Mouse (Mus musculus) intestine, postnatal 0 days (tissue): Measurements from ENCODE around the gene Tspan3. TPM values are rescaled to one million over a fixed set of nuclear protein-coding genes. Genes with fewer than 3 reads are reported as not detected.

Experiments
- ATAC-seq: fragments of 200-750 bp; cut with Nextera tagmentation; 2 replicates; pipeline ENCODE4 v1.8.0; 2017; ENCODE audit warnings: mild to moderate bottlenecking, moderate TSS enrichment, moderate library complexity
- H3K27ac ChIP-seq: fragments of 300-500 bp; sonication (generic); 2 replicates; pipeline ENCODE4 v1.5.1; 2014; ENCODE audit warnings: mild to moderate bottlenecking, low read depth, low read length, moderate library complexity
- H3K27me3 ChIP-seq: fragments of 300-500 bp; sonication (generic); replicated peaks from 2 replicates; pipeline ENCODE4 v1.6.1; 2014; ENCODE audit warnings: low read length, mixed read lengths; ENCODE audit not compliant: control insufficient read depth, insufficient read depth
- H3K36me3 ChIP-seq: fragments of 300-500 bp; sonication (generic); 2 replicates; pipeline ENCODE4 v1.6.1; 2014; ENCODE audit warnings: mild to moderate bottlenecking, moderate library complexity; ENCODE audit not compliant: control insufficient read depth, insufficient read depth
- H3K4me1 ChIP-seq: fragments of 300-500 bp; sonication (generic); replicated peaks from 2 replicates; pipeline ENCODE4 v1.6.1; 2014; ENCODE audit warnings: antibody characterized with exemption, low read length, mixed read lengths; ENCODE audit not compliant: control insufficient read depth, insufficient read depth
- H3K4me2 ChIP-seq: fragments of 300-500 bp; sonication (generic); replicated peaks from 2 replicates; pipeline ENCODE4 v1.6.1; 2014; ENCODE audit warnings: low read depth, mild to moderate bottlenecking, moderate library complexity
- H3K4me3 ChIP-seq: fragments of 300-500 bp; sonication (generic); 2 replicates; pipeline ENCODE4 v1.5.1; 2014; ENCODE audit warnings: low read depth, low read length
- H3K9ac ChIP-seq: fragments of 300-500 bp; sonication (generic); 2 replicates; pipeline ENCODE4 v1.6.1; 2014; ENCODE audit warnings: mild to moderate bottlenecking, low read depth, low read length
- H3K9me3 ChIP-seq: fragments of 300-500 bp; sonication (generic); 2 replicates; pipeline ENCODE4 v1.6.1; 2016; ENCODE audit warnings: mixed run types; ENCODE audit not compliant: control insufficient read depth
- CTCF ChIP-seq: sonication (generic); IDR thresholded peaks from 2 replicates; pipeline ENCODE4 v1.5.1; 2016; ENCODE audit warnings: low read depth, mild to moderate bottlenecking, control low read depth, antibody characterized with exemption, moderate library complexity
- WGBS: fragments of 180-500 bp; shearing (Covaris S2); extraction: QIAGEN DNeasy Blood & Tissue Kit; methylation state at CpG from one replicate; pipeline ENCODE4 v1.1.7; 2014; 5-methylcytosine and 5-hydroxymethylcytosine counted together
- polyA plus RNA-seq: library from polyadenylated mRNA; unstranded; fragments of >200 nt; fragmentation: Nextera tagmentation; extraction: Ambion mirVana; gene quantifications from 2 replicates; pipeline ENCODE4 v1.2.1, GENCODE M21; 2015

Tspan3 gene
- polyA plus RNA-seq, 1 experiment from 2014 or later, result 230 TPM

DNA sequence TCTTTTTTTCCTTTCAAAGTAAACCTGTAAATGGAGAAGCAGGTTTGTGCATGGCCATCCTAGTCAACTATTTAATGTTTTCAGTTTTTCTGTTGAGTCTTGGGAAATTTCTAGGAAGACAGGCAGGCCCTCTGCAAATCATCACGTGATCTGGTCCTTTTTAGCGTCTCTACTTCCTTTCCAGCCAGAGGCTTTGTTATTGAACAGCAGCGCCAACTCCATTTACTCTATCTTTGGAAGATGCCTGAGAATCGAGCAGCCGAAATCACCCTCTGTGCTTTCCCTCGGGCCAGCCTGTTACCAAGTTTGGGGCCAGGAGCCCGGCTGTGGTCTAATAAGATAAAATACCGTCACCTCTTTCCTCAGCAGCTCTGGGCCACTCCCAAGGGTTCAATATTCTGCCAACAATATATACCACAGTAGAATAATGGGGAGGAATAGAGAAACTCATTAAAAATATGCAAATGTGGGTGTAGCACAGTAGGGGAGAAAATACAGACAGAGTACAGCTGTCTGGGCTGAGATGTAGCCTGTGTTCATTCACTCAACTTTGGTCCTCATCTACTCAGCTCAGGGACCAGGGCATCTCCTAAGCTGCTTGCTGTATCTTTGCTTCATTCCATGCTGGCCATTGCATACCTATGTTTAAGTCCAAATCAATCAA is 15.0 kb upstream of the Tspan3 start:
- H3K9me3 ChIP-seq, result no peaks in the 10 kb centered on the region
- no peaks in the 10 kb centered on the region for H3K4me1 ChIP-seq
- 42% methylated on average over 8 of the region's 8 CpGs for WGBS
- ATAC-seq, result no peak
- no peak overlapping the region for H3K9ac ChIP-seq
- no peak overlapping the region for H3K27ac ChIP-seq
- H3K36me3 ChIP-seq, result no peaks in the 10 kb centered on the region
- no peaks in the 10 kb centered on the region for H3K27me3 ChIP-seq
- no peak overlapping the region for H3K4me3 ChIP-seq
- H3K4me2 ChIP-seq, result 0 out of 2 replicates have a peak overlapping the region, but pooled peaks have one; percentile 2
- TF ChIP-seq CTCF, result no peak

- H3K27me3 ChIP-seq, result no peaks in the 10 kb centered on the region
- 0 out of 2 replicates have a peak overlapping the region, but pooled peaks have one; percentile 4 for H3K4me2 ChIP-seq
- H3K9ac ChIP-seq, result no peak overlapping the region
- no peak overlapping the region for H3K27ac ChIP-seq
- ATAC-seq, result peak; percentile 43; the same call in 1 of the 2 replicates
- no peaks in the 10 kb centered on the region for H3K4me1 ChIP-seq
- no peaks in the 10 kb centered on the region for H3K36me3 ChIP-seq
- H3K9me3 ChIP-seq, result no peaks in the 10 kb centered on the region
- no peak overlapping the region for H3K4me3 ChIP-seq
- WGBS, result 55% methylated on average over 6 of the region's 6 CpGs
- peak; percentile 63 for TF ChIP-seq CTCF
Measured at GRCm38 (mm10) chr9:56179416-56180117, 14.3 kb upstream of the Tspan3 start.

- Histone ChIP-seq H3K9me3 (no peaks in the 10 kb centered on the region), H3K27ac (no peak overlapping the region), H3K36me3 (no peaks in the 10 kb centered on the region), H3K4me2 (no peak overlapping the region), H3K4me3 (no peak overlapping the region), H3K27me3 (no peaks in the 10 kb centered on the region), H3K4me1 (no peaks in the 10 kb centered on the region), H3K9ac (no peak overlapping the region)
- no peak for TF ChIP-seq CTCF
- ATAC-seq, result no peak
- 86% methylated on average over 4 of the region's 4 CpGs for WGBS
Measured at GRCm38 (mm10) chr9:56177354-56177753, 12.1 kb upstream of the Tspan3 start.

DNA sequence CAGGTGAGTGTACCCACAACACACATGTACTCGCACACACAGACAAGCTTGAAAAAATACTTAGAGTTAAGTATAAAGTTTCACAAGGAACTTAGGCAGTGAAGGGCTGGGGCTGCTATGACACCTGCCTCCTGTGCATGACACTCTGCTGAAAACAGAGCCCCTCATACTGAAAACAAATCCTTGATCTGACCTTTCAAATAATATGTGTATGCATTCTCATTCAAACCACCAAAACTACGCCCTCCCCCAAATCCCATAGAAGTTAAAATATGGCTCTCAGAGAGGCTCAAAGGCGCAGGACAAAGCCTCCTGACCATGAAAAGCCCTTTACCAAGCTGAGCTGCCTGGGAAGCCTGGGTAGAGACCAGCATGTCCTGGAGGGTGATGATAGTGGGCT is 10.0 kb upstream of the Tspan3 start:
- Histone ChIP-seq H3K9me3 (no peaks in the 10 kb centered on the region), H3K4me1 (no peaks in the 10 kb centered on the region), H3K36me3 (no peaks in the 10 kb centered on the region), H3K27me3 (no peaks in the 10 kb centered on the region), H3K9ac (no peak overlapping the region), H3K4me2 (no peak overlapping the region), H3K27ac (no peak overlapping the region), H3K4me3 (no peak overlapping the region)
- TF ChIP-seq CTCF, result no peak
- 92% methylated on average over 3 of the region's 3 CpGs for WGBS
- no peak for ATAC-seq

DNA sequence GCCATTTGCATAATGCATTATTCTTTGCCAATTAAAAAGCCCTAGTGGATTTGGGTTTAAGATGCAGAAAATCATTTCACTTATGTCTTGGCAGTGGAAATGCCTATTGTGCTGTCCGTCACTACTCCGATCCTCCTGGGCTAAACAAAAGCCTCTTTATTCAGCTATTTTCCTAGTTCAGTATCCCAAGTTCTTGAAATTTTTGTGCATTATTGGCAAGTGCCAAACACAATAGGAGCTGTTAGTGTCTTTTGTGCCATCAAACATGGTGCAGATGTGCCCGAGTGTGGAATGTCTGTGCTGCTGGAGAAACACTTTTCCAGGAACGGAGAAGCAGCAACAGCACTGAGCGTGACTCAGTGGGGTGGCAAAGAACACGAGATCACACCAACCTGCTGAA is 2.4 kb upstream of the Tspan3 start:
- Histone ChIP-seq H3K4me2 (no peak overlapping the region), H3K27ac (no peak overlapping the region), H3K4me3 (no peak overlapping the region), H3K9me3 (no peaks in the 10 kb centered on the region), H3K9ac (no peak overlapping the region), H3K27me3 (no peaks in the 10 kb centered on the region), H3K36me3 (no peaks in the 10 kb centered on the region), H3K4me1 (no peaks in the 10 kb centered on the region)
- WGBS, result 82% methylated on average over 6 of the region's 6 CpGs
- ATAC-seq, result no peak
- no peak for TF ChIP-seq CTCF

DNA sequence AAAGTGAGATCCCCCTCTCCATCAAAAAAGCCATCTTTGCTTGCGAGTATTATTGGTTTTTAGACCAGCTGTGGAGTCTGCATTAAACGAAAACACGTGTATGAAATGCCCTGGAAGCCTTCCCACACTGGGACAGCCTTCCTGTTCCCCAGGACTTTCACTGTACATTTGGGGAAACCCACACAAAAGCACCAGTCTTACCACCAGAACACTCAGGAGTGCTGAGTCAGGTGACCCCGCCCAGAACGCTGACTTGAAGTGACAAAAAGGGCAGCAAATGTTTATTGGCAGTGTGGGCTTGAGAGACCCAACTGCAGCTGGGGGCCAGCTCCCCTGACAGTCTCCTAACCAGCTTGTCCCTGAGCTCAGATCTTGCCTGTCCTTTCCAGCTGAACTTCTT is 884 bp upstream of the Tspan3 start:
- Histone ChIP-seq H3K36me3 (no peaks in the 10 kb centered on the region), H3K9me3 (no peaks in the 10 kb centered on the region), H3K27ac (no peak overlapping the region), H3K4me3 (no peak overlapping the region), H3K4me1 (0 out of 2 replicates have a peak, but pooled peaks cover under 1% of the 10 kb centered on the region), H3K27me3 (no peaks in the 10 kb centered on the region), H3K4me2 (no peak overlapping the region), H3K9ac (no peak overlapping the region)
- no peak for ATAC-seq
- 54% methylated on average over 5 of the region's 5 CpGs for WGBS
- no peak for TF ChIP-seq CTCF
